Mouse (Mus musculus) spleen, adult 2 months (tissue): Measurements from ENCODE around the gene Lhfpl3.

Source experiments
- CTCF ChIP-seq: fragments of 200-500 bp; IDR thresholded peaks from 2 replicates; pipeline ENCODE4 v1.5.1; 2011; ENCODE audit warnings: mild to moderate bottlenecking, inconsistent platforms; ENCODE audit not compliant: insufficient read depth, insufficient read length, insufficient replicate concordance; ENCODE audit errors: extremely low read depth
- POLR2A ChIP-seq: fragments of 200-500 bp; IDR thresholded peaks from 2 replicates; pipeline ENCODE4 v1.6.1; 2011; ENCODE audit warnings: low read depth, low read length, inconsistent platforms

GRCm38 (mm10) chr5:23006207-23006606 lies 260.3 kb downstream of the Lhfpl3 start:
- TF ChIP-seq CTCF, result no peak
- TF ChIP-seq POLR2A, result no peak
